Mouse (Mus musculus) kidney, adult 9 months (tissue): ENCODE measurements at regions not wholly inside any gene's neighbourhood (a gene's known extent, or its start where the extent isn't known, plus 50 kb on each side); places are given as distances from the start of the nearest gene placed in this dataset.

Experiments used
- DNase-seq: peaks from one replicate; pipeline ENCODE4 v3.0.0; 2022

DNA sequence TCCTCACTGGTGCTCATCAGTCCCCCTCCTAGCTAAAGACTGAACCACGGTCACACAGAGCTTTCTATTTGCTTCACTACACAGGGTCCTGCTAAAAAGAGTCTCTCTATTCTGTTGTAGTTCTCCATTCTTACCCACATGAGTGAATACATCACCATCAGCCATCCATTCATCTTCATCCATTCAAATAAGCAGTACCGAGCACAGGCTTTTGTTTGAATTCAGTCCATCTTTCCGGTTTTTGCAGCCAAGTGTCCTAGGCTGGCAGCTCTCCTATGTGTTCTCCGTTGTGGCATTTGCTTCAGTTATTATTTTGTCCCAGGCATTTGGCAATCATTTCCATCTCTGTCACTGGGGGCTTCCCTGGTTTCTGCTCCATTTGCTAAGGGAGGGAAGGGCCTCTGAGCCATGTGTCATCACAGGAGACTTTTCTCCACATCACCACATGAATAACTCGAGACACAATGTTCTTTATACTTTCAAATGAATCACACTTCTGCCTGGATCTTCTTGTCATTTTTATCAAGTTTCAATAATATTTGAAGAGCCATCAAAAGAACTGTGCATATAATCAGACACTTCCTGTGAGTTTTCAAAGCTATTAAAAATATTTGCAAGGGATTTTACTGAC is 366.1 kb downstream of the Dnajb9 start:
- DNase-seq, result no peak

GRCm38 (mm10) chr12:43831976-43832375 is 378.1 kb downstream of the Dnajb9 start:
- DNase-seq, result no peak

GRCm38 (mm10) chr12:43828641-43829040 is 381.5 kb downstream of the Dnajb9 start:
- no peak for DNase-seq

- DNase-seq, result no peak
These were observed 382.2 kb downstream of the Dnajb9 start for GRCm38 (mm10) chr12:43827901-43828300.

- DNase-seq, result no peak
These were observed 382.8 kb downstream of the Dnajb9 start for GRCm38 (mm10) chr12:43827296-43827695.

DNA sequence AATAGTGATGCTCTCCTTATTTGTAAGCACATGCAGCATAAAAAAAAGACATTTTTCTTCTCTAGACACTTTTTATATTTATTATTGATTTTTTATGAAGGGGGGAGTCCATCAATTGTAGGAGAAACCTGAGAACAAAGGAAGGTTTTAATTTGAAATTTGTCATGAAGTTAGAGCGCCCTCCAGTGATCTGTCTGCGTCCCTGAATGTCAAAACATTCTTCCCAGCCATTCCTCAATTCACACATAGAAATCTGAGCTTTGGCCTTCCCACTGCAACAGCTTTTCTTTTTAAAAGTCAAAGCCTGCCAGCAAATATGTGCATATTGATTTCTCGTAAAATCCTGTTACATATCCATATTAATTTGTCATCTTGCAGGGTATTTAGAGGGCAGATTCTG is 396.6 kb downstream of the Dnajb9 start:
- peak; percentile 23 for DNase-seq

DNA sequence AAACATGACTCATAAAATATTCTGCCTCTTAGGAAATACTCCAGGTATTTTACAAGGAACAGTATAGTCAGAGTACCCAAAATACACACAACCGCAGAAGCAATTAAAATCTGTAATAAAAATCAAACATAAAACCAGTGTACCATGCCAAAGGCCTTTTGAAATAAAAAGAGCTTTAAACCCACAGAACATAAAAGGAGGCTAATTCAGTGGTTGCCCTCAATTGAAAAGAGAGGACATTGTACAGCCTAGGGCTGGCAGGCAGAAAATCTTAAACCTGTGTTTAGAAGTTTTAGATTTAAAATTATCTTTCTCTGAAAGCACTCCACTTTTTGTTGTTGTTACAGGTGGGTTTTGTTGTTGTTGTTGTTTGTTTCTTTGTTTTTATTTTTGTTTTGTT is 437.4 kb downstream of the Dnajb9 start:
- no peak for DNase-seq

DNA sequence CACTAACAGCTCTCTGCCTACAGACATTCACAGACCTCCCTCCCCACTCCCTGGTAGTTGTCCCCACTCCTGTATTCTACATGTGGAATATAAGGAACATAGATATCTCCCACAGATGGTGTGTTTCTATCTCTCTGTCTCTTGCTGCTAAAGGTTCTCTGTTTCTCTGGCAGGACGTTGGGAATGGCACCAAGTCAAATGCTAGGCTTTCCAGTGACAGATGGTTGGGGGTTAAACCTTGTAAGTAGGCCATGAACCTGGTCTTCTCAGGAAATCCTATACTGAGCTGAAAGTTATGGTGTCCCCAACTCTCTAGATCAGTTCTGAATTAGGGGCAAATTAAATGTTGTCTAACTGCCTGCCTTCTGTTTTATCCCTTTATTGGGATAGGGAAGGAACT is 448.0 kb downstream of the Dnajb9 start:
- no peak for DNase-seq
